Mouse (Mus musculus) heart, adult 2 months (tissue): Measurements from ENCODE around the gene Chl1. TPM values are rescaled to one million over a fixed set of nuclear protein-coding genes. Genes with fewer than 3 reads are reported as not detected.

Experiments used
- DNase-seq, 2 experiments: peaks; one replicate each; pipeline ENCODE4 v3.0.0; 2021
- H3K27ac ChIP-seq: fragments of 200-600 bp; 2 replicates; pipeline ENCODE4 v1.8.1; 2022
- H3K27me3 ChIP-seq: fragments of 200-500 bp; 2 replicates; pipeline ENCODE4 v1.6.1; 2012; ENCODE audit warnings: mild to moderate bottlenecking, low read length, inconsistent platforms, mixed read lengths; ENCODE audit not compliant: control insufficient read depth, insufficient read depth
- H3K36me3 ChIP-seq: fragments of 200-500 bp; 2 replicates; pipeline ENCODE4 v1.6.1; 2012; ENCODE audit warnings: low read length, inconsistent platforms; ENCODE audit not compliant: control insufficient read depth, insufficient read depth
- H3K4me1 ChIP-seq: fragments of 200-500 bp; 2 replicates; pipeline ENCODE4 v1.6.1; 2011; ENCODE audit warnings: low read length; ENCODE audit not compliant: control insufficient read depth, insufficient read depth
- H3K4me3 ChIP-seq: fragments of 200-600 bp; 2 replicates; pipeline ENCODE4 v1.8.1; 2022
- H3K79me2 ChIP-seq: fragments of 200-500 bp; replicated peaks from 2 replicates; pipeline ENCODE4 v1.6.1; 2012; ENCODE audit warnings: mild to moderate bottlenecking, inconsistent platforms, low read length, moderate library complexity, mixed read lengths; ENCODE audit not compliant: control insufficient read depth, insufficient read depth
- H3K9ac ChIP-seq: fragments of 200-500 bp; 2 replicates; pipeline ENCODE4 v1.6.1; 2012; ENCODE audit warnings: low read depth, mild to moderate bottlenecking, control low read depth, inconsistent platforms, low read length, mixed read lengths
- CTCF ChIP-seq: fragments of 200-600 bp; IDR thresholded peaks from 2 replicates; pipeline ENCODE4 v1.8.1; 2022; ENCODE audit warnings: antibody characterized with exemption, mild to moderate bottlenecking, moderate library complexity
- EP300 ChIP-seq: fragments of 200-500 bp; IDR thresholded peaks from 2 replicates; pipeline ENCODE4 v1.6.1; 2011; ENCODE audit warnings: low read depth, low read length, control low read depth; ENCODE audit not compliant: insufficient read depth
- POLR2A ChIP-seq: fragments of 200-500 bp; IDR thresholded peaks from 2 replicates; pipeline ENCODE4 v1.6.1; 2011; ENCODE audit warnings: mild to moderate bottlenecking, low read depth, low read length, control low read depth; ENCODE audit not compliant: insufficient read depth
- WGBS: fragments of 180-500 bp; shearing (Covaris S2); methylation state at CpG from one replicate; pipeline ENCODE4 v1.1.7; 2018; 5-methylcytosine and 5-hydroxymethylcytosine counted together
- intact Hi-C: fragments of 180-260 bp; cut with DNase I; formaldehyde crosslinking; loops from one replicate; pipeline ENCODE4 v1.15.1; 2025
- polyA plus RNA-seq: library from polyadenylated mRNA; depleted of rRNA; stranded (reverse); fragments of >200 nt; gene quantifications from 2 replicates; pipeline ENCODE4 v1.2.3, GENCODE M21; 2012
- total RNA-seq, 2 experiments: library from RNA; stranded (reverse); gene quantifications; 2 replicates each; pipeline ENCODE4 v1.2.3; 2021

Chl1 gene
- total and polyA plus RNA-seq, 3 experiments = 0.39 to 1.8 (median 0.84) TPM

- TF ChIP-seq CTCF = no peak
- no peak for TF ChIP-seq EP300
- TF ChIP-seq POLR2A = no peak
- DNase-seq = no peak
- Histone ChIP-seq H3K27ac (no peak overlapping the region), H3K27me3 (peaks cover 3% of the 10 kb centered on the region), H3K36me3 (no peaks in the 10 kb centered on the region), H3K9ac (no peak overlapping the region), H3K4me3 (no peak overlapping the region), H3K4me1 (no peaks in the 10 kb centered on the region), H3K79me2 (no peaks in the 10 kb centered on the region)
- intact Hi-C loops = no loop called here
- WGBS = 57% methylated on average over 8 of the region's 8 CpGs
These were observed 3.3 kb downstream of the Chl1 start for GRCm38 (mm10) chr6:103513621-103514241.

DNA sequence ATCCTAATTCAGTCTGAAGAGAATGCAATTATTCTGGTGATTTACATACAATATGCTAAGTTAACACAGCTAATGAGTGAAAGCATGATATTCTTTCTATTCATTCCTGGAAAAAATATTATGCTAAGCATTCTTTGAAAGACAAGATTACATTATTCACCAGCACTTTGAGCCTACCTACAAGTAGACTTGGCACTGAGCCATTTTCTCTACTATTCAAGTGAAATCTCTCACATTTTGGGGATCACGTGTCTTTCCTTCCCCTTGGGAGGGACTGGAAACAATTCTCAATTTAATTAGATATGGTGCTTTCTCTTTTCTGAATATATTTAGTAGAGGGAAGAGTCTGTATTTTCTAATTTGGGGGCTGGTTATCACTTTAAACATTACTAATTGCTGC lies 4.0 kb downstream of the Chl1 start:
- Histone ChIP-seq H3K9ac (no peak overlapping the region), H3K4me1 (no peaks in the 10 kb centered on the region), H3K27ac (no peak overlapping the region), H3K79me2 (no peaks in the 10 kb centered on the region), H3K27me3 (peaks cover 3% of the 10 kb centered on the region), H3K4me3 (no peak overlapping the region), H3K36me3 (no peaks in the 10 kb centered on the region)
- intact Hi-C loops = no loop called here
- TF ChIP-seq POLR2A (no peak), EP300 (no peak), CTCF (no peak)
- DNase-seq = no peak
- WGBS = 29% methylated on average over 1 of the region's 1 CpGs

DNA sequence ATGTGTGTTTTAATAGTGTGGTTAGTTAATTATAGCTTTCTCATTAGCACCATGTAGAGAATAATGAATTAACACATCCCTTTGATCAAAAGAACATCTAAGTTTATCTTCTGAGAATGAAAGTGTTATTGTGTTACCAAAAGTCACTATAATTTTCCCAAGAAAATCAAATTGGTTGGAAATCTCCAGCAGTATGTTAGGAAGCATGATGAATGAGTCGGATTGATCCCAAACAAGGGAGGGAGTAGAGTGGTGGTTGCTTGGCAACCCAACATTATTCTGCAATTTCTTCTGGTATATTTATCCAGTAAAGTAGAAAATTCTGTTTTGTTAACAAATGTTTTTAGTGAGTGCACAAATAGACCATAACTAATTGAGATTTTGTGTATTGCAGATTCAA lies 4.4 kb downstream of the Chl1 start:
- peaks cover 3% of the 10 kb centered on the region for H3K27me3 ChIP-seq
- DNase-seq = no peak
- intact Hi-C loops = no loop called here
- H3K27ac ChIP-seq = no peak overlapping the region
- no peaks in the 10 kb centered on the region for H3K79me2 ChIP-seq
- H3K4me1 ChIP-seq = no peaks in the 10 kb centered on the region
- H3K4me3 ChIP-seq = no peak overlapping the region
- TF ChIP-seq POLR2A (no peak), CTCF (no peak), EP300 (no peak)
- no peaks in the 10 kb centered on the region for H3K36me3 ChIP-seq
- no peak overlapping the region for H3K9ac ChIP-seq
- WGBS = 83% methylated on average over 1 of the region's 1 CpGs

GRCm38 (mm10) chr6:103519596-103519995 lies 9.2 kb downstream of the Chl1 start:
- no peaks in the 10 kb centered on the region for H3K36me3 ChIP-seq
- H3K27ac ChIP-seq = no peak overlapping the region
- H3K4me1 ChIP-seq = no peaks in the 10 kb centered on the region
- no peak for DNase-seq
- WGBS = 74% methylated on average over 2 of the region's 2 CpGs
- no peaks in the 10 kb centered on the region for H3K27me3 ChIP-seq
- H3K9ac ChIP-seq = no peak overlapping the region
- TF ChIP-seq CTCF (no peak), POLR2A (no peak), EP300 (no peak)
- H3K79me2 ChIP-seq = no peaks in the 10 kb centered on the region
- H3K4me3 ChIP-seq = no peak overlapping the region
- intact Hi-C loops = no loop called here

GRCm38 (mm10) chr6:103525326-103526024 lies 15.1 kb downstream of the Chl1 start:
- H3K9ac ChIP-seq = no peak overlapping the region
- 52% methylated on average over 2 of the region's 2 CpGs for WGBS
- no peak overlapping the region for H3K4me3 ChIP-seq
- intact Hi-C loops = no loop called here
- H3K27ac ChIP-seq = no peak overlapping the region
- H3K4me1 ChIP-seq = no peaks in the 10 kb centered on the region
- TF ChIP-seq CTCF (no peak), POLR2A (no peak)
- H3K27me3 ChIP-seq = no peaks in the 10 kb centered on the region
- no peaks in the 10 kb centered on the region for H3K36me3 ChIP-seq
- H3K79me2 ChIP-seq = no peaks in the 10 kb centered on the region
- DNase-seq = no peak
